Mouse (Mus musculus): Measurements from ENCODE around the gene Sdk1. TPM values are rescaled to one million over a fixed set of nuclear protein-coding genes. Genes with fewer than 3 reads are reported as not detected.

Sdk1 gene
- polyA plus RNA-seq (2011; ENCODE audit: insufficient read depth, insufficient read length, low read depth, missing spikeins): 0.70 and 1.6 TPM in 2 replicates

GRCm38 (mm10) chr5:141240841-141241543 lies at the start of gene Sdk1:
Sdk1 (plus strand) TSS chr5:141241490.
- TF ChIP-seq POLR2A (IDR thresholded peaks at IDR 0.05; ENCODE audit: insufficient read depth, low read length): no peak
- peak; percentile 34 for TF ChIP-seq CTCF (IDR thresholded peaks at IDR 0.05; ENCODE audit: low read depth, low read length)
- no peak for TF ChIP-seq EP300 (IDR thresholded peaks at IDR 0.05; ENCODE audit: insufficient read depth, low read depth, low read length)
- Histone ChIP-seq H3K27me3 (ENCODE audit: control insufficient read depth, insufficient read depth, low read length, poor library complexity, severe bottlenecking) (peaks cover 11% of the 10 kb centered on the region), H3K9ac (ENCODE audit: low read depth, poor library complexity, severe bottlenecking) (peak within 1 kb of the TSS; percentile 98), H3K27ac (ENCODE audit: insufficient read depth, low read length) (no peak within 1 kb of the TSS), H3K4me1 (ENCODE audit: control insufficient read depth, insufficient read depth, low read length) (peaks cover 5% of the 10 kb centered on the region), H3K9me3 (replicated peaks; ENCODE audit: control insufficient read depth, insufficient read depth, low read length, poor library complexity, severe bottlenecking) (no peaks in the 10 kb centered on the region; the same call in 1 of the 2 replicates), H3K4me3 (ENCODE audit: low read depth, low read length) (peak within 1 kb of the TSS; percentile 79), H3K36me3 (ENCODE audit: control insufficient read depth, insufficient read depth, low read length, poor library complexity, severe bottlenecking) (no peaks in the 10 kb centered on the region)

- Histone ChIP-seq H3K9me3 (replicated peaks; ENCODE audit: control insufficient read depth, insufficient read depth, low read length, poor library complexity, severe bottlenecking) (no peaks in the 10 kb centered on the region), H3K4me3 (ENCODE audit: low read depth, low read length) (no peak overlapping the region), H3K9ac (ENCODE audit: low read depth, poor library complexity, severe bottlenecking) (no peak overlapping the region), H3K27me3 (ENCODE audit: control insufficient read depth, insufficient read depth, low read length, poor library complexity, severe bottlenecking) (no peaks in the 10 kb centered on the region), H3K27ac (ENCODE audit: insufficient read depth, low read length) (no peak overlapping the region), H3K4me1 (ENCODE audit: control insufficient read depth, insufficient read depth, low read length) (no peaks in the 10 kb centered on the region), H3K36me3 (ENCODE audit: control insufficient read depth, insufficient read depth, low read length, poor library complexity, severe bottlenecking) (no peaks in the 10 kb centered on the region)
- no peak for TF ChIP-seq CTCF (IDR thresholded peaks at IDR 0.05; ENCODE audit: low read depth, low read length)
- no peak for TF ChIP-seq EP300 (IDR thresholded peaks at IDR 0.05; ENCODE audit: insufficient read depth, low read depth, low read length)
- no peak for TF ChIP-seq POLR2A (IDR thresholded peaks at IDR 0.05; ENCODE audit: insufficient read depth, low read length)
Observed at GRCm38 (mm10) chr5:141197278-141197677, 44.0 kb upstream of the Sdk1 start.

- no peak for TF ChIP-seq EP300 (IDR thresholded peaks at IDR 0.05; ENCODE audit: insufficient read depth, low read depth, low read length)
- no peak for TF ChIP-seq CTCF (IDR thresholded peaks at IDR 0.05; ENCODE audit: low read depth, low read length)
- TF ChIP-seq POLR2A (IDR thresholded peaks at IDR 0.05; ENCODE audit: insufficient read depth, low read length): no peak
Observed at GRCm38 (mm10) chr5:141202276-141203065, 38.8 kb upstream of the Sdk1 start.

GRCm38 (mm10) chr5:141207061-141207460 lies 34.2 kb upstream of the Sdk1 start:
- Histone ChIP-seq H3K4me1 (ENCODE audit: control insufficient read depth, insufficient read depth, low read length) (no peaks in the 10 kb centered on the region), H3K27ac (ENCODE audit: insufficient read depth, low read length) (no peak overlapping the region), H3K4me3 (ENCODE audit: low read depth, low read length) (no peak overlapping the region), H3K9ac (ENCODE audit: low read depth, poor library complexity, severe bottlenecking) (no peak overlapping the region), H3K9me3 (replicated peaks; ENCODE audit: control insufficient read depth, insufficient read depth, low read length, poor library complexity, severe bottlenecking) (no peaks in the 10 kb centered on the region), H3K27me3 (ENCODE audit: control insufficient read depth, insufficient read depth, low read length, poor library complexity, severe bottlenecking) (no peaks in the 10 kb centered on the region), H3K36me3 (ENCODE audit: control insufficient read depth, insufficient read depth, low read length, poor library complexity, severe bottlenecking) (no peaks in the 10 kb centered on the region)
- no peak for TF ChIP-seq EP300 (IDR thresholded peaks at IDR 0.05; ENCODE audit: insufficient read depth, low read depth, low read length)
- no peak for TF ChIP-seq POLR2A (IDR thresholded peaks at IDR 0.05; ENCODE audit: insufficient read depth, low read length)
- TF ChIP-seq CTCF (IDR thresholded peaks at IDR 0.05; ENCODE audit: low read depth, low read length): no peak

More at GRCm38 (mm10) chr5:141202276-141203065, 38.8 kb upstream of the Sdk1 start:
- no peak overlapping the region for H3K27ac ChIP-seq (ENCODE audit: insufficient read depth, low read length)
- H3K36me3 ChIP-seq (ENCODE audit: control insufficient read depth, insufficient read depth, low read length, poor library complexity, severe bottlenecking): no peaks in the 10 kb centered on the region
- no peaks in the 10 kb centered on the region for H3K9me3 ChIP-seq (replicated peaks; ENCODE audit: control insufficient read depth, insufficient read depth, low read length, poor library complexity, severe bottlenecking)
- no peak overlapping the region for H3K9ac ChIP-seq (ENCODE audit: low read depth, poor library complexity, severe bottlenecking)
- H3K27me3 ChIP-seq (ENCODE audit: control insufficient read depth, insufficient read depth, low read length, poor library complexity, severe bottlenecking): no peaks in the 10 kb centered on the region
- H3K4me3 ChIP-seq (ENCODE audit: low read depth, low read length): no peak overlapping the region
- H3K4me1 ChIP-seq (ENCODE audit: control insufficient read depth, insufficient read depth, low read length): no peaks in the 10 kb centered on the region

GRCm38 (mm10) chr5:141225243-141225642 lies 16.0 kb upstream of the Sdk1 start:
- no peak overlapping the region for H3K9ac ChIP-seq (ENCODE audit: low read depth, poor library complexity, severe bottlenecking)
- TF ChIP-seq EP300 (IDR thresholded peaks at IDR 0.05; ENCODE audit: insufficient read depth, low read depth, low read length) (no peak), CTCF (IDR thresholded peaks at IDR 0.05; ENCODE audit: low read depth, low read length) (no peak), POLR2A (IDR thresholded peaks at IDR 0.05; ENCODE audit: insufficient read depth, low read length) (no peak)
- H3K27ac ChIP-seq (ENCODE audit: insufficient read depth, low read length): no peak overlapping the region
- no peaks in the 10 kb centered on the region for H3K4me1 ChIP-seq (ENCODE audit: control insufficient read depth, insufficient read depth, low read length)
- H3K4me3 ChIP-seq (ENCODE audit: low read depth, low read length): no peak overlapping the region
- no peaks in the 10 kb centered on the region for H3K36me3 ChIP-seq (ENCODE audit: control insufficient read depth, insufficient read depth, low read length, poor library complexity, severe bottlenecking)
- no peaks in the 10 kb centered on the region for H3K27me3 ChIP-seq (ENCODE audit: control insufficient read depth, insufficient read depth, low read length, poor library complexity, severe bottlenecking)
- H3K9me3 ChIP-seq (replicated peaks; ENCODE audit: control insufficient read depth, insufficient read depth, low read length, poor library complexity, severe bottlenecking): no peaks in the 10 kb centered on the region; the same call in 1 of the 2 replicates
